In the genomic region with DNA sequence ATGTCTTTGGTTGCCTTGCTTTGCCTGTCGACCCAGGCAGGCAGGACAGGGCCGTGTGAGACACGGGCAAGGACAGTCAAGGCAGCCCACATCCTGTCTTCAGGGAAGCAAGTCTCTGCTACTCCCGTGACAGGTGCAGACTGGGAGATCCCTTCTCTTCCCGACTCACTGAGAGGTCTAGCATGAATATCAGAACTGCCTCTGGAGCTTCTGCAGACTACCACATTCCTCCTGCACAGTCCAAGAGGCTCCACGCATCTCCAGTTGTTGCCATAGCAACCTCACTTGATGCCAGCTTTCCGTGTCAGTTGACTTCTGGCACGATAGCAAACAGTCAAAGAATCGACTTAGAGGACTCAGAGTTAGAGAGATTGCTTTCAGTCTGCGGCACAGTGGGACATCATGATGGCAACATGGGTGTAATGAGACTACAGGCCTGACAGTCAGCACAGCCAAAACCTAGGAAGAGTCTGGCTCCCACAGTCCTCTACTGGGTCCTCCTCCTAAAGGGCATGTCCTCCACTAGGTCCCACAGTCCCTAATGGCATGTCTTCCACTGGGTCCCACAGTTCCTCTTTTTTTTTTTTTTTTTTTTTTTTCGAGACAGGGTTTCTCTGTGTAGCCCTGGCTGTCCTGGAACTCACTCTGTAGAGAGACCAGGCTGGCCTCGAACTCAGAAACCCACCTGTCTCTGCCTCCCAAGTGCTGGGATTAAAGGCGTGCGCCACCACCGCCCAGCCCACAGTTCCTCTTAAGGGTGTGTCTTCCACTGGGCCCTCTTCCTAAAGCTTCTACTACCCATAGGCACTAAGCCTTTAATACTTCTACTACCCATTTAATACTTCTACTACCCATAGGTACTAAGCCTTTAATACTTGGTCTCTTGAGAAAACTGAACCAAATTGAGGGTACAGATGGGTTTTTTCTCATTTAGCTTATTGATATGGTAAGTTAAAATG, we compare ENCODE assay signal across 8 mouse cellular contexts. TPM values are rescaled to one million over a fixed set of nuclear protein-coding genes. Genes with fewer than 3 reads are reported as not detected.
A peak's percentile ranks its signal among the peaks of the same experiment; 100 is the strongest.
DNase-seq lines count a peak whose midpoint lies in the region; ATAC-seq lines count a peak whose summit lies in the region.

No protein-coding gene starts in this region.

- no peak overlapping the region for H3K9ac ChIP-seq in forebrain, embryonic 13.5 days
- no peak overlapping the region for H3K9ac ChIP-seq in forebrain, embryonic 11.5 days (ENCODE audit: low read length)
- no peak overlapping the region for H3K9ac ChIP-seq in kidney, embryonic 14.5 days (ENCODE audit: low read depth, low read length)
- no peak overlapping the region for H3K9ac ChIP-seq in liver, embryonic 12.5 days

- no peak for DNase-seq in forebrain, embryonic 11.5 days (ENCODE audit: low spot score)
- peak; percentile 61 for DNase-seq in Muller cell, postnatal 12 days (ENCODE audit: inconsistent ontology term)
- DNase-seq in retina, embryonic 14.5 days (ENCODE audit: low spot score), result peak; percentile 52

- peak overlapping the region; percentile 27; the same call in 1 of the 2 replicates for H3K27ac ChIP-seq in forebrain, embryonic 13.5 days
- H3K27ac ChIP-seq in forebrain, embryonic 11.5 days (ENCODE audit: low read depth, low read length), result no peak overlapping the region
- H3K27ac ChIP-seq in kidney, embryonic 14.5 days (ENCODE audit: low read depth, low read length), result no peak overlapping the region
- H3K27ac ChIP-seq in liver, embryonic 12.5 days, result peak overlapping the region; percentile 83

- no peaks in the 10 kb centered on the region for H3K27me3 ChIP-seq in forebrain, embryonic 13.5 days
- H3K27me3 ChIP-seq in forebrain, embryonic 11.5 days (ENCODE audit: control insufficient read depth, insufficient read depth, low read length), result no peaks in the 10 kb centered on the region
- no peaks in the 10 kb centered on the region for H3K27me3 ChIP-seq in kidney, embryonic 14.5 days (ENCODE audit: control insufficient read depth, insufficient read depth, low read length)
- H3K27me3 ChIP-seq in liver, embryonic 12.5 days (replicated peaks), result no peaks in the 10 kb centered on the region

- no peak overlapping the region for H3K4me3 ChIP-seq in forebrain, embryonic 13.5 days
- no peak overlapping the region for H3K4me3 ChIP-seq in forebrain, embryonic 11.5 days (ENCODE audit: low read depth, low read length)
- no peak overlapping the region for H3K4me3 ChIP-seq in kidney, embryonic 14.5 days (ENCODE audit: low read length)
- no peak overlapping the region for H3K4me3 ChIP-seq in liver, embryonic 12.5 days

- H3K4me1 ChIP-seq in forebrain, embryonic 13.5 days, result peaks cover 16% of the 10 kb centered on the region
- H3K4me1 ChIP-seq in forebrain, embryonic 11.5 days (replicated peaks; ENCODE audit: control insufficient read depth, insufficient read depth, low read length), result no peaks in the 10 kb centered on the region
- H3K4me1 ChIP-seq in kidney, embryonic 14.5 days (ENCODE audit: control insufficient read depth, insufficient read depth, low read length), result no peaks in the 10 kb centered on the region
- peaks cover 63% of the 10 kb centered on the region for H3K4me1 ChIP-seq in liver, embryonic 12.5 days

- WGBS in forebrain, embryonic 13.5 days, result 69% methylated on average over 15 of the region's 15 CpGs
- 84% methylated on average over 15 of the region's 15 CpGs for WGBS in forebrain, embryonic 11.5 days
- 77% methylated on average over 14 of the region's 15 CpGs for WGBS in kidney, embryonic 14.5 days
- 57% methylated on average over 15 of the region's 15 CpGs for WGBS in liver, embryonic 12.5 days (ENCODE audit: insufficient replicate concordance)

- ATAC-seq in forebrain, embryonic 13.5 days, result peak; percentile 72
- ATAC-seq in forebrain, embryonic 11.5 days (replicated peaks; ENCODE audit: low FRiP score), result no peak
- ATAC-seq in frontal cortex, adult (ENCODE audit: low TSS enrichment), result peak; percentile 84
- 0 out of 2 replicates have a peak, but pooled peaks have one; percentile 25 for ATAC-seq in kidney, embryonic 14.5 days (ENCODE audit: low FRiP score, low TSS enrichment)
- peak; percentile 60 for ATAC-seq in liver, embryonic 12.5 days
- no peak for ATAC-seq in megakaryocyte-erythroid progenitor cell, adult 5-6 weeks (replicated peaks; ENCODE audit: low FRiP score, low TSS enrichment, poor library complexity, severe bottlenecking)

- 0 out of 2 replicates have a peak overlapping the region, but pooled peaks have one; percentile 4 for H3K4me2 ChIP-seq in forebrain, embryonic 13.5 days
- H3K4me2 ChIP-seq in forebrain, embryonic 11.5 days (ENCODE audit: low read depth, low read length, severe bottlenecking), result no peak overlapping the region
- H3K4me2 ChIP-seq in kidney, embryonic 14.5 days (replicated peaks; ENCODE audit: low read depth, low read length), result no peak overlapping the region
- H3K4me2 ChIP-seq in liver, embryonic 12.5 days, result no peak overlapping the region

- peaks cover 30% of the 10 kb centered on the region for H3K36me3 ChIP-seq in forebrain, embryonic 13.5 days (ENCODE audit: poor library complexity, severe bottlenecking)
- H3K36me3 ChIP-seq in forebrain, embryonic 11.5 days (ENCODE audit: control insufficient read depth, insufficient read depth, low read length), result no peaks in the 10 kb centered on the region; the same call in 1 of the 2 replicates
- H3K36me3 ChIP-seq in kidney, embryonic 14.5 days (ENCODE audit: control insufficient read depth, insufficient read depth, low read length), result peaks cover 3% of the 10 kb centered on the region; the same call in 1 of the 2 replicates
- peaks cover 33% of the 10 kb centered on the region for H3K36me3 ChIP-seq in liver, embryonic 12.5 days

- H3K9me3 ChIP-seq in forebrain, embryonic 13.5 days (replicated peaks), result no peaks in the 10 kb centered on the region
- H3K9me3 ChIP-seq in forebrain, embryonic 11.5 days (ENCODE audit: control insufficient read depth, low read length), result no peaks in the 10 kb centered on the region
- H3K9me3 ChIP-seq in kidney, embryonic 14.5 days (ENCODE audit: control insufficient read depth, low read length), result no peaks in the 10 kb centered on the region
- H3K9me3 ChIP-seq in liver, embryonic 12.5 days (replicated peaks), result no peaks in the 10 kb centered on the region

RNA-seq across cellular contexts. Expression of a gene that starts 27.5 kb away (rescaled TPM):
- 17.4 and 20.9 TPM in 2 replicates for polyA plus RNA-seq in forebrain, embryonic 13.5 days (2015; fragmentation: Nextera tagmentation; extraction: Ambion mirVana)
- polyA plus RNA-seq in forebrain, embryonic 11.5 days (2014; fragmentation: Nextera tagmentation; extraction: Ambion mirVana), result 24.7 and 25.6 TPM in 2 replicates
- polyA plus RNA-seq in kidney, embryonic 14.5 days (2014; fragmentation: Nextera tagmentation; extraction: Ambion mirVana), result 12.6 and 14.6 TPM in 2 replicates
- polyA plus RNA-seq in liver, embryonic 12.5 days (2016; fragmentation: Nextera tagmentation; extraction: Ambion mirVana), result 8.3 and 9.6 TPM in 2 replicates
- 31.6 and 33.3 TPM in 2 replicates for total RNA-seq in megakaryocyte-erythroid progenitor cell, adult 5-6 weeks (2014; fragmentation: Nextera tagmentation)
- total RNA-seq in megakaryocyte-erythroid progenitor cell, adult 5-6 weeks (2017), result 9.4 and 10.0 TPM in 2 replicates

RNA-seq across cellular contexts. Expression of a gene that starts 32.5 kb away (rescaled TPM):
- polyA plus RNA-seq in forebrain, embryonic 13.5 days (2015; fragmentation: Nextera tagmentation; extraction: Ambion mirVana), result not detected in 2 replicates
- not detected in 2 replicates for polyA plus RNA-seq in forebrain, embryonic 11.5 days (2014; fragmentation: Nextera tagmentation; extraction: Ambion mirVana)
- polyA plus RNA-seq in kidney, embryonic 14.5 days (2014; fragmentation: Nextera tagmentation; extraction: Ambion mirVana), result not detected in 2 replicates
- polyA plus RNA-seq in liver, embryonic 12.5 days (2016; fragmentation: Nextera tagmentation; extraction: Ambion mirVana), result not detected in 2 replicates
- 2.6 TPM in 1 of 2 replicates, not detected in the other for total RNA-seq in megakaryocyte-erythroid progenitor cell, adult 5-6 weeks (2014; fragmentation: Nextera tagmentation)
- total RNA-seq in megakaryocyte-erythroid progenitor cell, adult 5-6 weeks (2017), result not detected in 2 replicates

RNA-seq across cellular contexts. Expression of a gene that starts 41.3 kb away (rescaled TPM):
- polyA plus RNA-seq in forebrain, embryonic 13.5 days (2015; fragmentation: Nextera tagmentation; extraction: Ambion mirVana), result 62.5 and 68.8 TPM in 2 replicates
- polyA plus RNA-seq in forebrain, embryonic 11.5 days (2014; fragmentation: Nextera tagmentation; extraction: Ambion mirVana), result 67.3 and 70.8 TPM in 2 replicates
- 38.2 and 75.6 TPM in 2 replicates for polyA plus RNA-seq in kidney, embryonic 14.5 days (2014; fragmentation: Nextera tagmentation; extraction: Ambion mirVana)
- 46.2 and 47.1 TPM in 2 replicates for polyA plus RNA-seq in liver, embryonic 12.5 days (2016; fragmentation: Nextera tagmentation; extraction: Ambion mirVana)
- total RNA-seq in megakaryocyte-erythroid progenitor cell, adult 5-6 weeks (2014; fragmentation: Nextera tagmentation), result 79.6 and 114 TPM in 2 replicates
- total RNA-seq in megakaryocyte-erythroid progenitor cell, adult 5-6 weeks (2017), result 58.8 and 83.3 TPM in 2 replicates

RNA-seq across cellular contexts. Expression of a gene that starts 56.3 kb away (rescaled TPM):
- polyA plus RNA-seq in forebrain, embryonic 13.5 days (2015; fragmentation: Nextera tagmentation; extraction: Ambion mirVana), result 19.5 and 20.2 TPM in 2 replicates
- 25.3 and 27.7 TPM in 2 replicates for polyA plus RNA-seq in forebrain, embryonic 11.5 days (2014; fragmentation: Nextera tagmentation; extraction: Ambion mirVana)
- polyA plus RNA-seq in kidney, embryonic 14.5 days (2014; fragmentation: Nextera tagmentation; extraction: Ambion mirVana), result 23.0 and 26.2 TPM in 2 replicates
- 7.2 and 7.7 TPM in 2 replicates for polyA plus RNA-seq in liver, embryonic 12.5 days (2016; fragmentation: Nextera tagmentation; extraction: Ambion mirVana)
- total RNA-seq in megakaryocyte-erythroid progenitor cell, adult 5-6 weeks (2014; fragmentation: Nextera tagmentation), result 131 and 142 TPM in 2 replicates
- 30.7 and 54.1 TPM in 2 replicates for total RNA-seq in megakaryocyte-erythroid progenitor cell, adult 5-6 weeks (2017)

Comparison
In these comparisons a context has a peak if more than half of its experiments do, and no peak if none do; other contexts are left out.
1. ATAC-seq: peak in forebrain, embryonic 13.5 days (single experiment), frontal cortex, adult (single experiment), kidney, embryonic 14.5 days (single experiment) and liver, embryonic 12.5 days (single experiment); none in forebrain, embryonic 11.5 days (single experiment) and megakaryocyte-erythroid progenitor cell, adult 5-6 weeks (single experiment).
2. H3K27ac ChIP-seq: peak in forebrain, embryonic 13.5 days (single experiment) and liver, embryonic 12.5 days (single experiment); none in forebrain, embryonic 11.5 days (single experiment) and kidney, embryonic 14.5 days (single experiment).